Mouse (Mus musculus) 3134 (cell line): ENCODE measurements around the gene Aloxe3.

ENCODE experiments used
- DNase-seq: peaks from one replicate; pipeline ENCODE4 v3.0.0-alpha.2; 2011; ENCODE audit warnings: low spot score; ENCODE audit not compliant: insufficient read length; ENCODE audit errors: extremely low read depth

The Aloxe3 gene

DNA sequence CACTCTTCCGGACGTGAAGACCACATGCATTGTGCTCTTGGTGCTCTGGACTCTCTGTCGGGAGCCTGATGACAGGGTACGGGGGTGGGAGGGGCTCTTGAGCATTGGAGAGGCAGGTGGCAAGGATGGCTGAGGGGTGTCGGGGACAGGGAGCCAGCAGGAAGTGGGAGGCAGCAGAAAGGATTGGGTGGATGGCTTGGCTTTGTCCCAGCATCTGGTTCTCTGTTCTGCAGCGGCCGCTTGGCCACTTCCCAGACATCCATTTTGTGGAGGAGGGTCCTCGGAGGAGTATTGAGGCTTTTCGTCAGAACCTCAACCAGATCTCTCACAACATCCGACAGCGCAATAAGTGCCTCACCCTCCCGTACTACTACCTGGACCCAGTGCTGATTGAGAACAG lies 43.6 kb downstream of the Aloxe3 start:
- no peak for DNase-seq

DNA sequence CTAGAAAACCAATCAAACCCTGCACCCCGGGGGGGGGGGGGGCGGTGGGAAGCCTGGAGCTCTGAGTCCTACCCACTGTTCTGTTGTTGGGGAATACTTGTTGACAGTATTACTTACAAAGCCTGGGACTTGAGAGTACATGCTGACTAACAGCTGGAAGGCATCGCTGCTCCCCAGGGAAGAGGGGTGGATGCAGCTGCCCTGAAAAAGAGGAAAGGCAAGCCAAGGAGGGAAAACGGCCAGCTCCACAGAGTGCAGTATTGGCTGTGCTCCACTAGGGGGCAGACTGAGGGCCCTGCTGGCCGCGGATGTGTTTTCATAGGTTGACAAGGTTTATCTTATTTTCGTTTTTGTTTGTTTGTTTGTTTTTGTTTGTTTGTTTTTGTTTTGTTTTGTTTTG lies 45.9 kb downstream of the Aloxe3 start:
- peak; percentile 58 for DNase-seq

DNA sequence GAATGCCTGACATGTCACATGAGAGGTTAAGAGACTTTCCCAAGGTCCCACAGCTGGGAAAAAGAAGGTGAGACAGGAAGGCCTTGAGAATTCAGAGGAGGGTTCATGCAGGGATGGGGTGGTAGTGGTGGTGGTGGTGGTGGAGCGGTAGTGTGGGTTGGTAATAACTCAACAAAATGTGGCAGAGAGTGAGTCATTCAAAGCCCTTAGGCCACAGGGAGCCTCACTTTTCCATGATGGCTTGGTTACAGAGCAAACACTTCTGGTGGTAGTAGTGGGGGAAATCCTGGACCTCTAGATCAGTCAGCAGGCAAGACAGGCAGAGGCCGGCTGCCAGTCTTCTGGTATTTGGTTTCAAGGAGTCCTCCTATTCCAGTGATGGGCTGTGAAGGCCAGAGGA lies 46.9 kb downstream of the Aloxe3 start:
- DNase-seq: peak; percentile 32

DNA sequence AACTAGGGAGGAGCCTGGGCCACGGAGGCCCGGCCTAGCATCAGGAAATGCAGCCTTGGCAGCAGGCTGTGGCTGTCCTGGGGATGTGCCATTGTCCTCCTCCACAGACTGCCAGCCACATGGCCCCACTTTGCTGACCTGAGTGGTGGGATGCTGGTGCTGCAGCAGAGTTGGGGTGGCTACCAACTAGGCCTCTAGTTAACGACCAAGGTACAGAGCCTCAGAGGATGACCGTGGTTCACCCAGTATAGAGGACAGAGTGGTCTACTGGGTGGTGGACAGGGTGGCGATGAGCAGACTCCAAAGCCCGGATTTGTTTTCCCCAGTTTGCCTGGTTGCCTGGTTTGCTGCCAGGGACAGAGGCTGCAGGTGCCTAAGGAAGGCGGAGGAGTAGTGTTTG lies 49.0 kb downstream of the Aloxe3 start:
- peak; percentile 30 for DNase-seq

DNA sequence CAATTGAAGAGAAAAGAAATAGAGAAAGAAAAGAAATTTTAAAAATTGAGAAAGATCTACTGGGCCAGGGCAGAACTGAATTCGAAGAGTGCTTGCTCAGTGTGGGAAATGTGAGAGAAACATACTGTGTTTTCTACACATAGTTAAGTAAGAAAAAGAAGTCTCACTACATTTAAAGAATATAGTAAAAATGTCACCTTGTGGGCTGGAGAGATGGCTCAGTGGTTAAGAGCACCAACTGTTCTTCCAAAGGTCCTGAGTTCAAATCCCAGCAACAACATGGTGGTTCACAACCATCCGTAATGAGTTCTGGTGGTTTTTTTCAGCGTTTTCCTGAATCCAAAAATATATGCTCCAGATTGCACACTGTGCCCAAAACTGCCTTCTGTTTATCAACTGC lies 52.8 kb downstream of the Aloxe3 start:
- no peak for DNase-seq

DNA sequence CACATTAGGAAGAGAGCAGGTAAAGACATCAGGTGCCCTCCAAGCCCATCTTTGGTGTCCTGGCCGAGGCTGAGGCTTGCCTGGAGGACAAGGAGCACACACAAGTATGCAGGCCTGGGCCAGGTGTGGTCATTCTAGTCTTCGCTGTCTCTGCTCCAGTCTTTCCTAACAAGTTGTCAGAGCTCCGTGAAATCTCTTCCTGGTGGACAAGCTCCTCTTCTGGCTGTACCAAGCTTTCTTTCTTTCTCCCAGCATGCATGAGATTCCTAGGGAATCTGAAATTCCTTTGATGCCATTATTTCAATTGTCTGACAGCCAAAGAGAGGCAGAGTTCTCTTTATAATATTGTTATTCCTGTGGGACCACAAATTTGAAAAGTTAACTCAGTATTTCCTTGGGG lies 53.8 kb downstream of the Aloxe3 start:
- no peak for DNase-seq

DNA sequence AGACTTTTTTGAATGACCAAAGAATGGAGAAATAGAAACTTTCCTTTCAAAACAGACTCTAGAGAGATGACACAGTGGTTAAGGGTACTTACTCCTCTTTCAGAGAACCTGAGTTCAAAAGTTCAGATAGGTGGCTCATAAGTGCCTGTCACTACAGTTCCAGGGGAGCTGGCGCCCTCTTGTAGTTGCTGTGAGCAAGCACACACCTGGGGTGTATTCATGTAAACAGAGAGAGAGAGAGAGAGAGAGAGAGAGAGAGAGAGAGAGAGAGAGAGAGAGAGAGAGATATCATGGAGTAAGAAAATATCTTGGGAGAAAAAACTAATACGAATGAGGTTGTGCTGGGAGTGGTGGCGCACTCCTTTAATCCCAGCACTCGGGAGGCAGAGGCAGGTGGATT lies 54.4 kb downstream of the Aloxe3 start:
- no peak for DNase-seq

DNA sequence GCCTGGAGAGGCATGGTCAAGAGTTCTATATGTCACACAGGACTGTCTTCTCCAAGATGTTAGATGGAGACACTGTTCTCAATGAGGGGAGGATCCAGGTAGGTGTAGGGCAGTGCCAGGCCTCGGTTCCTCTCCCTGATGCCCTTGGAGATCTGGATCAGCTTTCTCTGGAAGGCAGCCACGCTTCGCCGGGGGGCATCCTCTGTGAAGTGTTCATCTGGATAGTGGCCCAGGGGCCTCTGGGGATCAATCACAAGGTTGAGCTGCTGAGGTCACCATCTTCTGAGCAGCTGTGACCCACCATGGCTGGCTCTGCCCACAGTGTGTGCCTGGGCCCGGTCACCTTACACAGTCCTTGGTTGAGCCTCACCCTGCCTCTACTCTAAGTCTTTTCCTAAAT lies 59.3 kb downstream of the Aloxe3 start:
- no peak for DNase-seq

DNA sequence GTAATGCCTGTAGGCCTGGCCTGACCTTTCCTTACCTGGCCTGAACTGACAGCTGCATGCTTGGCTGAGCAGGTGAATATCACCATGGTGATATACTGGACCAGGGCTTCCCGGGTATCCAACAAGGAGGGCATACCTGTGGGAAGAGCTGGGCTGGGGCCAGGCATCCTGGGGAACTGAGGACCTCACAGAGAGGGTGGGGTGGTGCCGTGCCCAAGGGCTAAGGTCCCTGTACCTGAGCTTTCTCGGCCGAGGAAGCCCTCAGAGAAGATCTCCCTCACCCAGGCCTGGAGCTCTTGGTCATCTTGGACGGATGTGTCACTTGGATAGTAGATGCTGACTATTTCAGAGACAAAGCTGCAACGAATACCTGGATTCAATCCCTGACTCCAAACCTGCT lies 60.2 kb downstream of the Aloxe3 start:
- no peak for DNase-seq

DNA sequence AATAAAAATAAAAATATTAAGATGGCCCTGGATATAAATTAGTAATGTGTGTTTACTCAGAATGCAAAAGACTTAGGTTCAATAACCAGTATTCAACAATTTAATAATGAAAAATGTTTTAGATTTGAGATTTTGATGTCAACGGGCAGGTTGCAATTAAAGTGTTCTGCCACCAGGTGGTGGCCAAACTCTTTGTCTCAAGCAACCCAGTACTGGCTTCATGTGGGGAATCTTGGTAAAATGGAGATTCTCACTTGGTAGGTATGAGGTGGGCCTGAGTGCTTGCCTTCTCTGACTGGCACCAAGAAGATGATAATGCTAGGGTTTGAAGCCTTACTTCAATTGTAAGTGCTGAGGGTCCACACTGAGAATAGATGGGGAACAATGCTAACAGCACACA lies 67.1 kb downstream of the Aloxe3 start:
- no peak for DNase-seq

DNA sequence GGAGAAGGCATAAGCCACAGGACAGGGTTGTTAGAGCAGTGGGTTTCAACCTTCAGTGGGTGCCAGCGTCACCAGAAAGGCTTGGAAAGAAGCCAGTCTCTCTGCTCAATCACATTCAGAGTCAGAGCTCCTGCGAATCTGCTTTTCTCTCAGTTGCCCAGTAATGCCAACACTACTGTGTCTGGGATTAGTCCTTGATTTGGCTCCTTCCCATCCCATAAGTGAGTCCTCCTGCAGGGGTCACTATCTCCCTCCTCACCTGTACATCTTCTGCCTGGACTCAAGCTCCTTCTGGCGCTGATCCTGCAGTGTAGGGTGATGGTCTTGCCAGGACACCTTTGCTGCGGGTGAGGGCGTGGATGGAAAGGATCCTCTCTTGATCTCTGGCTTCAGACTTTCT lies 71.1 kb downstream of the Aloxe3 start:
- DNase-seq: no peak

DNA sequence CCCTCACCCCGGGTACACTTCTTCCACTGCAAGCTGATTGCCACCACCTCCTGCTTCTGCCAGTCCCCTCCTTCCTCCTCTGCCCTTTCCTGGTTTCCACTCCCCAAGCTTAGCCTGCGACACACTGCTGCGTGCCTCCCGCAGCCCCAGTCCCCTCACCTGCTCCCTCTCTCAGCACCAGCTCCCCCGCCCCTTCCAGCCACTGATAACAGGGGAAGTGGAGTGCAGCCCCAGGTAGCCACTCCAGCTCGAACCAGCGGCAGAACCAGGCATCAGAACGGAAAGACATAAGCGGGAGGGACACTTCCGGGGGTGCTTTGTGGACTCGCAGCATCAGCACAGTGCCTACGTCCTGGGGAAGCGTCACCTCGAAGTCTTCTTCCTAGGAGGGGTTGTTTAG lies 71.5 kb downstream of the Aloxe3 start:
- no peak for DNase-seq

DNA sequence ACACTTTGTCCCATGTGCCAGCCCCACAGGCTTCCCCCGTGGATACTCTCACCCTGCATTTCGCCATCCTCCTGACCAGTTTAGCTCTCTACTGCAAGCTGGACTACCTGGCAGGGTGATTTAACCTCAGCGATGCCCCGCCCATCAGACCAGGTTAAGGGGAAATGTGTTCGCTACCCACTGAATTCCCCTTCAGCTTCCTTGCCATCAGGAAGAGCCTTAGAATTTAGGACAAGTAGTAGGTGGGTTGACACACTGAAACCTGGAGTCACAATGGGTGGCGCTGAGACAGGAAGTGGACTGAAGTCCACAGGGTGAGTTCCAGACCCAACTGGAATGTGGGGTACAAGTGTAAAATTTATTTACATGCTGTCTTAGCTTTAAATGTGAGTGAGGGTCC lies 72.0 kb downstream of the Aloxe3 start, which contains the start of gene Alox8:
Gene Alox8 (minus strand): TSS at position 101 of the 400 bp plus-strand sequence.
- DNase-seq: no peak
